Mouse (Mus musculus) embryo, embryonic 11.5 days (tissue): ENCODE measurements around the gene Ube2g1.

Experiments used
- DNase-seq: peaks from one replicate; pipeline ENCODE4 v3.0.0-alpha.2; 2012; ENCODE audit warnings: low read depth, low spot score

The Ube2g1 gene

DNA sequence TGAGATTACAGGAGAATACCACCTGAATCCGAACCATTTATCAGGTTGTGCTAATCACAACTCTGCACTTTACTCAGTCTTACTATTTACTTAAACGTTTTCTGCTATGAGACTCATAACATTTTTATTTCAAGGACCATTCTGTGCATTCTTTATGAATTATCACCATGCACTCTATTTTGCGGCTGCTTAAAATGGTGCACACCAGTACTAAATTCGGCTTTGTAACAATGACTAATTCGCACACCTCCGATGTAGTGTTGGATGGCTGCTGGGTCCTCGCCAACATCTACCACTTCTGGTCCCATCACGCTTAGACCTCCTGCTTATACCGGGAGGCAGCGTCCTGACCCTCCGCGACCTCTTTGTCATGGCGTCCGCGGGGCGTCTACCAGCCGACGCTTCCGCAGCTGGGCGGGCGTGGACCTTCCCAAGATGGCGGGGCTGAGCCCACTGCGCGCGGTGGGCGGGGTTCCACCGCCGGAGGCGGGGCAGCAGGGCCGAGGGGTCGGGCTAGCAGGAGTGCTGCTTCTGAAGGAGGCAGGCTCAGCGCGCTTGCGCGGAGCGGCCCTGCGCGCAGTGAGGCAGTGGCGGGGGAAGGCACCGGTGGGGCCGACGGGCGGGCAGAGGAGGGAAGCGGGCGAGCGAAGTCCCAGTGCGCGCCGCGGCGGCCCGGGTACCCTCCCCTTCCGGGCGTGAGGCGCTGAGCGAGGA is at the start of gene Ube2g1:
Gene Ube2g1, plus strand, starts transcription at position 590 of the 714 bp plus-strand sequence.
- DNase-seq: peak; percentile 98

DNA sequence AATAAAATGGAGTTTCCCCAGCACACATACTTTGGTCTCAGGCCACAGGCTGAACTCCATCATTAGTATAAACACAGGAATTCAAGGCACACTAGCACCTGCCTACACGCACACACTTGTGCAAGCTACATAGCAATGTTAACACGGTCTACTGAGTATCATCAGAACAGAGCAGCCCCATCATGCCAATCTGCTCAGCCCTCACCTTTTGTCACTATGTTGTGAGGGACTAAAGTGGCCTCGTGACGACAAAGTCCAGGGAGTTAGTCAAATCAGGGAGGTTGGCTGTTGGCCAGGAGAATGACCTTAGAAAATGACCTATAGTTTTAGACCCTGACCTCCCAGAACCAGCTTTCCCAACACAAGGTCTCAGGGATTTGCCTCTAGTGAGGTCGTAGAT is 48.9 kb upstream of the Ube2g1 start:
- DNase-seq: no peak

GRCm38 (mm10) chr11:72560661-72561060 is 46.4 kb upstream of the Ube2g1 start:
- no peak for DNase-seq

GRCm38 (mm10) chr11:72564232-72564807 is 42.8 kb upstream of the Ube2g1 start:
- DNase-seq: peak; percentile 57

GRCm38 (mm10) chr11:72566304-72566703 is 40.8 kb upstream of the Ube2g1 start:
- no peak for DNase-seq

- DNase-seq: no peak
Observed at GRCm38 (mm10) chr11:72566816-72567338, 40.2 kb upstream of the Ube2g1 start.

- DNase-seq: no peak
Observed at GRCm38 (mm10) chr11:72569051-72569450, 38.0 kb upstream of the Ube2g1 start.

- no peak for DNase-seq
Observed at GRCm38 (mm10) chr11:72569671-72570318, 37.3 kb upstream of the Ube2g1 start.

GRCm38 (mm10) chr11:72570319-72570979 is 36.6 kb upstream of the Ube2g1 start:
- DNase-seq: peak; percentile 80

GRCm38 (mm10) chr11:72573819-72574218 is 33.3 kb upstream of the Ube2g1 start:
- no peak for DNase-seq

- no peak for DNase-seq
Observed at GRCm38 (mm10) chr11:72576111-72576465, 31.0 kb upstream of the Ube2g1 start.

DNA sequence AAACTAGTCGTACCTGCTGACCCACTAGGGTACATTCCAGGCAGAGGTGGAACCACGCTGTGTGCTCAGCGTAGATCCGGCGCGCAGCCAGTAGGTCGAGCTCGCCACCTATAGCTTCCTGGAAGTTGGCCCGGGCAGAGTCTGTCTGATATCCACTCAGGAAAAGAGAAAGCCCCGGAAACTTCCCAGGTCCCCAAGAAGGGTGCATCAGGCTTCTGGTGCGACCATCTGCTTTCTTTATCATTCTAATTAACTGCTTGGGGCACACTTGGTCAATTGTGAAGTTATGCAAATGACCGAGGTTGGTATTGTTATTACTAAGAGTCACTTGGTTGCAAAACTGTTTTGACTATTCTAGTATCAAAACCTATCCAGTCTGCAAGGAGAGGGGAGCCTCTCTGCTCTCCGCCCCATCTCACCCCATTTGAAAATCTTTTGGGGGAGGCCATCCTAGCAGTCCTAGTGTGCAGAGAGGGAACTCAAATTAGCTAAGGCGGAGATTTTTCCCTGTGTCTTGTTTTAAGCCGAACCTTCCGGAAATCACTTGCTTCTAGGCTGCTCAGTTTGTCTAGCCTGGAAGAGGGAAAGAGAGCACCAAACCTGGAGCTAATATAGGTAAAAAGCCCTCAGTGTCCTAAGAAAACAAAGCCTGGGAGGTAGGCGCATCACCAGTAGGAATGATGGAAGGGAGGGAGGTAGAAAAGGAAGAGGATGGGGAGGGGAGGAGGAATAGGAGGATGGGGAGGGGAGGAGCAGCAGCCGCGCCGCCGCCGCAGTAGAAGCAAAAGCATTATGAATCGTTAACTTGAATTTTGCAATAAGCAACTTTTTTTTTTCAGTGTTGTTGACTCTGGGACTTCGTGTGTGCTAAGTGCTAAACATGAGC is 30.4 kb upstream of the Ube2g1 start:
- no peak for DNase-seq

GRCm38 (mm10) chr11:72578471-72578870 is 28.6 kb upstream of the Ube2g1 start:
- no peak for DNase-seq

- no peak for DNase-seq
Observed at GRCm38 (mm10) chr11:72581609-72582447, 25.3 kb upstream of the Ube2g1 start.

- no peak for DNase-seq
Observed at GRCm38 (mm10) chr11:72582448-72582705, 24.7 kb upstream of the Ube2g1 start.

- no peak for DNase-seq
Observed at GRCm38 (mm10) chr11:72583092-72583491, 24.0 kb upstream of the Ube2g1 start.

GRCm38 (mm10) chr11:72586570-72586969 is 20.5 kb upstream of the Ube2g1 start:
- no peak for DNase-seq

- DNase-seq: no peak
Observed at GRCm38 (mm10) chr11:72587537-72588233, 19.4 kb upstream of the Ube2g1 start.

- no peak for DNase-seq
Observed at GRCm38 (mm10) chr11:72595010-72595737, 11.9 kb upstream of the Ube2g1 start.
